Mouse (Mus musculus) testis, adult 2 months (tissue): ENCODE results near the gene BC049730. TPM values are rescaled to one million over a fixed set of nuclear protein-coding genes. Genes with fewer than 3 reads are reported as not detected.
A peak's percentile ranks its signal among the peaks of the same experiment; 100 is the strongest.
"Not testable (repeated sequence)": the region's sequence is repeated elsewhere in the genome, so short reads cannot be mapped to it uniquely, and the experiment has no call there.

Source experiments
- H3K27ac ChIP-seq: fragments of 200-500 bp; 2 replicates; pipeline ENCODE4 v1.5.1; 2012; ENCODE audit warnings: low read depth, low read length; ENCODE audit not compliant: control insufficient read depth, insufficient read depth
- H3K27me3 ChIP-seq: fragments of 200-500 bp; 2 replicates; pipeline ENCODE4 v1.6.1; 2012; ENCODE audit warnings: mild to moderate bottlenecking, low read length, moderate library complexity; ENCODE audit not compliant: control insufficient read depth, insufficient read depth
- H3K36me3 ChIP-seq: fragments of 200-500 bp; 2 replicates; pipeline ENCODE4 v1.6.1; 2012; ENCODE audit warnings: mild to moderate bottlenecking, low read length; ENCODE audit not compliant: control insufficient read depth, insufficient read depth
- H3K4me1 ChIP-seq: fragments of 200-500 bp; 2 replicates; pipeline ENCODE4 v1.6.1; 2012; ENCODE audit warnings: low read length; ENCODE audit not compliant: control insufficient read depth, insufficient read depth
- H3K4me3 ChIP-seq: fragments of 200-500 bp; 2 replicates; pipeline ENCODE4 v1.5.1; 2012; ENCODE audit warnings: low read depth, mild to moderate bottlenecking, low read length, moderate library complexity, mixed read lengths; ENCODE audit not compliant: control insufficient read depth
- CTCF ChIP-seq: fragments of 200-500 bp; IDR thresholded peaks from 2 replicates; pipeline ENCODE4 v1.5.1; 2012; ENCODE audit warnings: low read depth, mild to moderate bottlenecking, inconsistent platforms, low read length, moderate library complexity; ENCODE audit not compliant: control insufficient read depth, insufficient read depth, insufficient replicate concordance
- POLR2A ChIP-seq: fragments of 200-500 bp; IDR thresholded peaks from 2 replicates; pipeline ENCODE4 v1.6.1; 2012; ENCODE audit warnings: low read depth, mild to moderate bottlenecking, inconsistent platforms, low read length, moderate library complexity; ENCODE audit not compliant: control insufficient read depth
- polyA plus RNA-seq: library from polyadenylated mRNA; depleted of rRNA; stranded (reverse); fragments of >200 nt; gene quantifications from 2 replicates; pipeline ENCODE4 v1.2.3, GENCODE M21; 2012

BC049730 gene
- polyA plus RNA-seq, 1 experiment = 114 TPM

GRCm38 (mm10) chr7:24687519-24687918, 21.5 kb upstream of the BC049730 start:
- not testable (repeated sequence) for H3K4me1 ChIP-seq, H3K36me3 ChIP-seq, H3K27me3 ChIP-seq
- Histone ChIP-seq H3K4me3 (peak overlapping the region; percentile 71), H3K27ac (peak overlapping the region; percentile 85)
- TF ChIP-seq POLR2A = peak; percentile 58; the same call in 1 of the 2 replicates

GRCm38 (mm10) chr7:24692693-24693092, 16.3 kb upstream of the BC049730 start:
- H3K27me3 ChIP-seq, H3K36me3 ChIP-seq, H3K4me1 ChIP-seq, H3K27ac ChIP-seq, H3K4me3 ChIP-seq: not testable (repeated sequence)

GRCm38 (mm10) chr7:24697891-24698290, 11.2 kb upstream of the BC049730 start:
- not testable (repeated sequence) for H3K4me3 ChIP-seq

GRCm38 (mm10) chr7:24702841-24703240, 6.2 kb upstream of the BC049730 start:
- not testable (repeated sequence) for H3K4me3 ChIP-seq, H3K27ac ChIP-seq, H3K36me3 ChIP-seq, H3K27me3 ChIP-seq, H3K4me1 ChIP-seq

More at GRCm38 (mm10) chr7:24697891-24698290, 11.2 kb upstream of the BC049730 start:
- not testable (repeated sequence) for H3K36me3 ChIP-seq, H3K4me1 ChIP-seq, H3K27ac ChIP-seq, H3K27me3 ChIP-seq

- Histone ChIP-seq H3K36me3 (no peaks in the 10 kb centered on the region), H3K27ac (no peak overlapping the region), H3K4me1 (no peaks in the 10 kb centered on the region), H3K27me3 (no peaks in the 10 kb centered on the region), H3K4me3 (no peak overlapping the region)
- no peak for TF ChIP-seq POLR2A
- TF ChIP-seq CTCF = no peak
Observed at GRCm38 (mm10) chr7:24715039-24715438, 6.0 kb downstream of the BC049730 start.

- peak within 1 kb of the TSS; percentile 78 for H3K4me3 ChIP-seq
- H3K4me1 ChIP-seq, H3K36me3 ChIP-seq, H3K27me3 ChIP-seq: not testable (repeated sequence)
- peak within 1 kb of the TSS; percentile 87 for H3K27ac ChIP-seq
Observed at GRCm38 (mm10) chr7:24726808-24727207, 17.8 kb downstream of the BC049730 start, which contains the start of gene Gm4763. Gm4763 (minus strand) TSS chr7:24726908.

GRCm38 (mm10) chr7:24735970-24736670, 27.1 kb downstream of the BC049730 start:
- Histone ChIP-seq H3K4me1 (peaks cover 8% of the 10 kb centered on the region), H3K36me3 (no peaks in the 10 kb centered on the region), H3K27ac (no peak overlapping the region), H3K4me3 (no peak overlapping the region; the same call in 1 of the 2 replicates), H3K27me3 (no peaks in the 10 kb centered on the region)
- TF ChIP-seq CTCF (no peak), POLR2A (no peak)

GRCm38 (mm10) chr7:24750695-24751094, 41.7 kb downstream of the BC049730 start:
- H3K4me1 ChIP-seq = no peaks in the 10 kb centered on the region
- H3K27ac ChIP-seq = no peak overlapping the region
- H3K27me3 ChIP-seq = no peaks in the 10 kb centered on the region
- H3K4me3 ChIP-seq = no peak overlapping the region
- H3K36me3 ChIP-seq = no peaks in the 10 kb centered on the region
- no peak for TF ChIP-seq CTCF
- no peak for TF ChIP-seq POLR2A
